Mouse (Mus musculus) lung, embryonic 15.5 days (tissue): ENCODE results near the gene Med24. TPM values are rescaled to one million over a fixed set of nuclear protein-coding genes. Genes with fewer than 3 reads are reported as not detected.
A peak's percentile ranks its signal among the peaks of the same experiment; 100 is the strongest.
"Not testable (repeated sequence)": the region's sequence is repeated elsewhere in the genome, so short reads cannot be mapped to it uniquely, and the experiment has no call there.

Experiments used
- ATAC-seq: fragments of 200-750 bp; cut with Nextera tagmentation; 2 replicates; pipeline ENCODE4 v1.8.0; 2017; ENCODE audit warnings: moderate number of reproducible peaks, borderline replicate concordance; ENCODE audit not compliant: low FRiP score, low TSS enrichment; ENCODE audit errors: extremely low read depth
- H3K27ac ChIP-seq: fragments of 300-500 bp; sonication (generic); 2 replicates; pipeline ENCODE4 v1.5.1; 2015; ENCODE audit warnings: moderate library complexity, mild to moderate bottlenecking, inconsistent platforms
- H3K27me3 ChIP-seq: fragments of 300-500 bp; sonication (generic); 2 replicates; pipeline ENCODE4 v1.6.1; 2015; ENCODE audit warnings: inconsistent platforms
- H3K36me3 ChIP-seq: fragments of 300-500 bp; sonication (generic); 2 replicates; pipeline ENCODE4 v1.6.1; 2015; ENCODE audit warnings: inconsistent platforms
- H3K4me1 ChIP-seq: fragments of 300-500 bp; sonication (generic); 2 replicates; pipeline ENCODE4 v1.6.1; 2015; ENCODE audit warnings: inconsistent platforms
- H3K4me2 ChIP-seq: fragments of 300-500 bp; sonication (generic); 2 replicates; pipeline ENCODE4 v1.6.1; 2015; ENCODE audit warnings: inconsistent platforms, mild to moderate bottlenecking, moderate library complexity
- H3K4me3 ChIP-seq: fragments of 300-500 bp; sonication (generic); 2 replicates; pipeline ENCODE4 v1.5.1; 2015; ENCODE audit warnings: mild to moderate bottlenecking, inconsistent platforms
- H3K9ac ChIP-seq: fragments of 300-500 bp; sonication (generic); 2 replicates; pipeline ENCODE4 v1.6.1; 2015; ENCODE audit warnings: inconsistent platforms
- H3K9me3 ChIP-seq: fragments of 300-500 bp; sonication (generic); 2 replicates; pipeline ENCODE4 v1.6.1; 2016; ENCODE audit warnings: inconsistent platforms
- WGBS: fragments of 180-500 bp; shearing (Covaris S2); methylation state at CpG from one replicate; pipeline ENCODE4 v1.1.7; 2015; 5-methylcytosine and 5-hydroxymethylcytosine counted together
- polyA plus RNA-seq: library from polyadenylated mRNA; unstranded; fragments of >200 nt; fragmentation: Nextera tagmentation; extraction: Ambion mirVana; gene quantifications from 2 replicates; pipeline ENCODE4 v1.2.1, GENCODE M21; 2015

The Med24 gene
- polyA plus RNA-seq, 1 experiment from 2014 or later, result 53.0 TPM

- H3K27me3 ChIP-seq, result no peaks in the 10 kb centered on the region
- peak overlapping the region; percentile 92 for H3K4me2 ChIP-seq
- no peaks in the 10 kb centered on the region for H3K36me3 ChIP-seq
- peaks cover 60% of the 10 kb centered on the region for H3K4me1 ChIP-seq
- H3K4me3 ChIP-seq, result peak overlapping the region; percentile 93
- H3K9me3 ChIP-seq, result no peaks in the 10 kb centered on the region
- ATAC-seq, result peak; percentile 73
- H3K9ac ChIP-seq, result peak overlapping the region; percentile 94
- peak overlapping the region; percentile 97 for H3K27ac ChIP-seq
- WGBS, result under 1% methylated on average over 68 of the region's 86 CpGs
Measured at GRCm38 (mm10) chr11:98741622-98742396, 12.6 kb upstream of the Med24 start.

- no peaks in the 10 kb centered on the region for H3K9me3 ChIP-seq
- no peaks in the 10 kb centered on the region for H3K27me3 ChIP-seq
- ATAC-seq, result no peak
- WGBS, result 1% methylated on average over 17 of the region's 17 CpGs
- peak overlapping the region; percentile 94 for H3K9ac ChIP-seq
- peaks cover 53% of the 10 kb centered on the region for H3K4me1 ChIP-seq
- H3K36me3 ChIP-seq, result no peaks in the 10 kb centered on the region
- peak overlapping the region; percentile 92 for H3K4me2 ChIP-seq
- peak overlapping the region; percentile 93 for H3K4me3 ChIP-seq
- H3K27ac ChIP-seq, result peak overlapping the region; percentile 97
Measured at GRCm38 (mm10) chr11:98741051-98741620, 11.9 kb upstream of the Med24 start.

GRCm38 (mm10) chr11:98740393-98741050 is 11.3 kb upstream of the Med24 start, which contains the start of gene Thra:
Gene Thra (plus strand): TSS chr11:98740638.
- peak within 1 kb of the TSS; percentile 93 for H3K4me3 ChIP-seq
- peaks cover 47% of the 10 kb centered on the region for H3K4me1 ChIP-seq
- WGBS, result under 1% methylated on average over 22 of the region's 22 CpGs
- H3K9ac ChIP-seq, result peak within 1 kb of the TSS; percentile 94
- H3K4me2 ChIP-seq, result peak within 1 kb of the TSS; percentile 92
- H3K27me3 ChIP-seq, result no peaks in the 10 kb centered on the region
- H3K27ac ChIP-seq, result peak within 1 kb of the TSS; percentile 97
- ATAC-seq, result peak; percentile 67
- H3K9me3 ChIP-seq, result no peaks in the 10 kb centered on the region
- no peaks in the 10 kb centered on the region for H3K36me3 ChIP-seq

GRCm38 (mm10) chr11:98740026-98740392 is 10.8 kb upstream of the Med24 start:
- Histone ChIP-seq H3K4me1 (peaks cover 42% of the 10 kb centered on the region), H3K4me2 (peak overlapping the region; percentile 92), H3K9me3 (no peaks in the 10 kb centered on the region), H3K9ac (peak overlapping the region; percentile 94), H3K27me3 (no peaks in the 10 kb centered on the region), H3K27ac (peak overlapping the region; percentile 97), H3K4me3 (peak overlapping the region; percentile 93), H3K36me3 (no peaks in the 10 kb centered on the region)
- ATAC-seq, result peak; percentile 32; the same call in 1 of the 2 replicates
- WGBS, result 8% methylated on average over 8 of the region's 8 CpGs

GRCm38 (mm10) chr11:98738925-98739324 is 9.7 kb upstream of the Med24 start:
- Histone ChIP-seq H3K36me3 (no peaks in the 10 kb centered on the region), H3K9ac (no peak overlapping the region), H3K4me1 (peaks cover 31% of the 10 kb centered on the region), H3K27me3 (no peaks in the 10 kb centered on the region), H3K27ac (no peak overlapping the region), H3K4me3 (no peak overlapping the region), H3K4me2 (no peak overlapping the region), H3K9me3 (0 out of 2 replicates have a peak, but pooled peaks cover 4% of the 10 kb centered on the region)
- ATAC-seq, result no peak
- 67% methylated on average over 9 of the region's 9 CpGs for WGBS

- no peak overlapping the region for H3K27ac ChIP-seq
- H3K9me3 ChIP-seq, result 0 out of 2 replicates have a peak, but pooled peaks cover 4% of the 10 kb centered on the region
- no peak overlapping the region for H3K4me2 ChIP-seq
- no peaks in the 10 kb centered on the region for H3K27me3 ChIP-seq
- H3K36me3 ChIP-seq, result no peaks in the 10 kb centered on the region
- no peak overlapping the region for H3K9ac ChIP-seq
- H3K4me1 ChIP-seq, result peaks cover 27% of the 10 kb centered on the region
- WGBS, result 35% methylated on average over 4 of the region's 4 CpGs
- no peak for ATAC-seq
- H3K4me3 ChIP-seq, result no peak overlapping the region
Measured at GRCm38 (mm10) chr11:98738428-98738911, 9.2 kb upstream of the Med24 start.

GRCm38 (mm10) chr11:98737220-98737619 is 8.0 kb upstream of the Med24 start:
- not testable (repeated sequence) for H3K27ac ChIP-seq, H3K9ac ChIP-seq, ATAC-seq, H3K36me3 ChIP-seq, H3K4me2 ChIP-seq, H3K27me3 ChIP-seq, H3K9me3 ChIP-seq, H3K4me3 ChIP-seq
- peaks cover 19% of the 10 kb centered on the region for H3K4me1 ChIP-seq
- WGBS, result 86% methylated on average over 2 of the region's 2 CpGs

GRCm38 (mm10) chr11:98736176-98736575 is 6.9 kb upstream of the Med24 start:
- Histone ChIP-seq H3K4me3 (no peak overlapping the region), H3K27ac (no peak overlapping the region), H3K27me3 (no peaks in the 10 kb centered on the region), H3K36me3 (no peaks in the 10 kb centered on the region), H3K9ac (no peak overlapping the region), H3K4me2 (no peak overlapping the region), H3K9me3 (0 out of 2 replicates have a peak, but pooled peaks cover 4% of the 10 kb centered on the region), H3K4me1 (peaks cover 20% of the 10 kb centered on the region)
- no peak for ATAC-seq
- WGBS, result 81% methylated on average over 1 of the region's 1 CpGs

GRCm38 (mm10) chr11:98735111-98735510 is 5.9 kb upstream of the Med24 start:
- no peaks in the 10 kb centered on the region for H3K36me3 ChIP-seq
- H3K4me3 ChIP-seq, result no peak overlapping the region
- 0 out of 2 replicates have a peak, but pooled peaks cover 4% of the 10 kb centered on the region for H3K9me3 ChIP-seq
- no peak overlapping the region for H3K27ac ChIP-seq
- WGBS, result 82% methylated on average over 4 of the region's 4 CpGs
- H3K27me3 ChIP-seq, result no peaks in the 10 kb centered on the region
- H3K4me2 ChIP-seq, result no peak overlapping the region
- no peak for ATAC-seq
- no peak overlapping the region for H3K9ac ChIP-seq
- peaks cover 15% of the 10 kb centered on the region for H3K4me1 ChIP-seq

GRCm38 (mm10) chr11:98734020-98734419 is 4.8 kb upstream of the Med24 start:
- H3K9ac ChIP-seq, result no peak overlapping the region
- H3K4me2 ChIP-seq, result no peak overlapping the region
- H3K4me1 ChIP-seq, result 0 out of 2 replicates have a peak, but pooled peaks cover 10% of the 10 kb centered on the region
- no peaks in the 10 kb centered on the region for H3K36me3 ChIP-seq
- H3K9me3 ChIP-seq, result 0 out of 2 replicates have a peak, but pooled peaks cover 4% of the 10 kb centered on the region
- no peak overlapping the region for H3K27ac ChIP-seq
- no peak overlapping the region for H3K4me3 ChIP-seq
- WGBS, result 73% methylated on average over 3 of the region's 3 CpGs
- no peaks in the 10 kb centered on the region for H3K27me3 ChIP-seq
- no peak for ATAC-seq

- 0 out of 2 replicates have a peak, but pooled peaks cover 4% of the 10 kb centered on the region for H3K9me3 ChIP-seq
- 38% methylated on average over 5 of the region's 5 CpGs for WGBS
- H3K36me3 ChIP-seq, result peaks cover 15% of the 10 kb centered on the region
- peak; percentile 32; the same call in 1 of the 2 replicates for ATAC-seq
- H3K27ac ChIP-seq, result peak overlapping the region; percentile 29; the same call in 1 of the 2 replicates
- no peaks in the 10 kb centered on the region for H3K27me3 ChIP-seq
- H3K4me1 ChIP-seq, result peaks cover 15% of the 10 kb centered on the region
- H3K4me3 ChIP-seq, result no peak overlapping the region
- H3K4me2 ChIP-seq, result no peak overlapping the region
- no peak overlapping the region for H3K9ac ChIP-seq
Measured at GRCm38 (mm10) chr11:98731134-98731533, 1.9 kb upstream of the Med24 start.
